ENCODE assay signal across 12 mouse cellular contexts in the genomic region with DNA sequence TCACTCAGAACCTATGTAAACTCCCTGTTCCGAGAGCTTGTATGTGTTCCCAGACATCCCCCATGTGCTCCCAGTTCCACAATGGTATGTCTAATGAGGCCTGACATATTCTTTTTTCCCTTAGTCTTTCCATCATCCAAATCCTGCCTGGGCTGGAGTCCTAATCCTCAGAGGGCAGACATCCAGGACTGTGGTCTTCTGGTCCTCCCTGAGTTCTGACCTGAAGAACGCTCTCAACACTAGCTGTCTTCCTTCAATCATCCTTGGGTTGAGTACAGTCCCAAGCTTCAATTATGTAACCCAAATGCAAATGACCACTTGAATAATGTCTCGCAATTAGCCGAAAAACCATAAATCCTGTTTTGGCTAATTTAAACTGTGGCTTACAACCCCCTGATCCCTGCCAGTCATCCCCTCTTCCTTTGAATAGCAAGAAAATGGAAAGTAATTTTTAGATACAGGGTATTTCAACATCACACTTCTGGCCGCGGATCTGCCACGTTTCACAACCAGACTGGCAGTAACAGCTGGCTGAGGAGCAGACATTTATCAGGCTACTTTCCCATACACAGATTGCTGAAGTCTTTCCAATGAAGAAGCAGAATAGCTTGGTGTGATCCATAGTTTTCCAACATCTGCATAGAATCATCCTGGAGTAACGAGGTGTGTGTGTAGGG.
A peak's percentile ranks its signal among the peaks of the same experiment; 100 is the strongest.
DNase-seq lines count a peak whose midpoint lies in the region; ATAC-seq and TF ChIP-seq lines count a peak whose summit lies in the region.
"Had no signal": no experiment of that assay in that cellular context is flagged by ENCODE, and none has a peak within 500 bp of the region (broad histone marks: within the 10 kb centered on the region; RNA-seq: fewer than 3 reads in every experiment).

No protein-coding gene starts in this region.

- no peaks in the 10 kb centered on the region for H3K9me3 ChIP-seq in heart, embryonic 10.5 days
- H3K9me3 ChIP-seq in lung, postnatal 0 days (ENCODE audit: low read length) = no peaks in the 10 kb centered on the region
- H3K9me3 ChIP-seq: liver, embryonic 13.5 days had no signal

- TF ChIP-seq CTCF in lung, postnatal 0 days (IDR thresholded peaks at IDR 0.05) = no peak

- peak; percentile 25 for DNase-seq in heart, adult 8-10 months (ENCODE audit: low spot score)
- DNase-seq in heart, embryonic 10.5 days (ENCODE audit: low spot score) = no peak
- DNase-seq in NIH3T3 (ENCODE audit: low read depth) (peak; percentile 77), adipocyte (ENCODE audit: low spot score) (peak; percentile 87)
- peak; percentile 75 for DNase-seq in lung, postnatal 0 days (ENCODE audit: low spot score)
- no peak for DNase-seq in left cerebral cortex, adult 8-10 months (ENCODE audit: low spot score in 2 of 2)
- DNase-seq in natural killer cell, adult 2 months (ENCODE audit: low spot score in 2 of 2) = no peak
- DNase-seq: cerebellum, adult 9-10 months; kidney, postnatal 14 days; layer of hippocampus, postnatal 36 days; liver, embryonic 13.5 days had no signal

- no peak overlapping the region for H3K4me2 ChIP-seq in lung, postnatal 0 days (replicated peaks; ENCODE audit: low read depth, low read length)
- H3K4me2 ChIP-seq: liver, embryonic 13.5 days had no signal

- H3K4me3 ChIP-seq in heart, embryonic 10.5 days = no peak overlapping the region
- H3K4me3 ChIP-seq in lung, postnatal 0 days (ENCODE audit: low read depth, low read length) = no peak overlapping the region
- H3K4me3 ChIP-seq: liver, embryonic 13.5 days had no signal

- no peaks in the 10 kb centered on the region for H3K27me3 ChIP-seq in heart, embryonic 10.5 days (ENCODE audit: insufficient read depth, poor library complexity, severe bottlenecking)
- H3K27me3 ChIP-seq in lung, postnatal 0 days (replicated peaks; ENCODE audit: insufficient read depth, low read length) = no peaks in the 10 kb centered on the region
- H3K27me3 ChIP-seq: liver, embryonic 13.5 days had no signal

- no peak overlapping the region for H3K27ac ChIP-seq in heart, embryonic 10.5 days
- no peak overlapping the region for H3K27ac ChIP-seq in lung, postnatal 0 days (ENCODE audit: low read length)
- H3K27ac ChIP-seq: liver, embryonic 13.5 days had no signal

- peak; percentile 57; the same call in 1 of the 2 replicates for ATAC-seq in lung, postnatal 0 days
- ATAC-seq: intestine, embryonic 16.5 days had no signal

- no peak for TF ChIP-seq EP300 in lung, postnatal 0 days (IDR thresholded peaks at IDR 0.05)

- H3K9ac ChIP-seq in lung, postnatal 0 days (replicated peaks; ENCODE audit: low read depth) = no peak overlapping the region
- H3K9ac ChIP-seq: liver, embryonic 13.5 days had no signal

- no peaks in the 10 kb centered on the region for H3K36me3 ChIP-seq in heart, embryonic 10.5 days
- no peaks in the 10 kb centered on the region for H3K36me3 ChIP-seq in lung, postnatal 0 days (ENCODE audit: insufficient read depth, low read length)
- H3K36me3 ChIP-seq: liver, embryonic 13.5 days had no signal

- H3K4me1 ChIP-seq in heart, embryonic 10.5 days = peaks cover 17% of the 10 kb centered on the region
- H3K4me1 ChIP-seq in lung, postnatal 0 days (ENCODE audit: insufficient read depth, low read depth, low read length) = no peaks in the 10 kb centered on the region
- H3K4me1 ChIP-seq: liver, embryonic 13.5 days had no signal

- WGBS in heart, embryonic 10.5 days = 91% methylated on average over 8 of the region's 8 CpGs
- 63% methylated on average over 8 of the region's 8 CpGs for WGBS in lung, postnatal 0 days

Comparison
In these comparisons a context has a peak if more than half of its experiments do, and no peak if none do; other contexts are left out.
1. DNase-seq: peak in heart, adult 8-10 months (single experiment), NIH3T3 (single experiment), adipocyte (single experiment) and lung, postnatal 0 days (single experiment); none in heart, embryonic 10.5 days (single experiment), left cerebral cortex, adult 8-10 months (0 of 2) and natural killer cell, adult 2 months (0 of 2).